Mouse (Mus musculus): ENCODE data around the gene Otof. TPM values are rescaled to one million over a fixed set of nuclear protein-coding genes. Genes with fewer than 3 reads are reported as not detected.

The Otof gene
- polyA plus RNA-seq, 1 experiment from 2014 or later: 5.5 TPM

DNA sequence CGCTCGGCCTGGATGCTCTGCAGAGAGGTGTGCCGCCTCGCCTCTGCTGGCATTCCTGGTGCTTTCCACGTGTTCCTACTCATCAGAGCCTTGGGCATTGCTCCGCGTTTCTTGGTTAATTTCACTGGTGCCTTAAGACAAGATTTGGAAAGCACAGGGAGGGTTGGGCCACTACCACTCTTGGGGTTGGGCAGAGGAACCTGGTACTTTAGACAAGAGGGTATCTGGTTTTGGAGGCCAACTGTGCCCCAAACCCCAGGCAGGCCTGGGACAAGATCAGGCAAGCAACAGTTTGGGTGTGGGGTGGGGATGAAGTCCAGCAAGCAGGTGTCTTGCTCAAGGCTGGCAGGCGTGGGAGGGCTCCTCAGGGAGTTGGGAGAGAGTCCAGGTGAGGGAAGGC lies 94.3 kb downstream of the Otof start:
- Histone ChIP-seq H3K4me1 (ENCODE audit: control insufficient read depth, insufficient read depth, low read length) (no peaks in the 10 kb centered on the region), H3K4me3 (ENCODE audit: low read depth, low read length) (no peak overlapping the region), H3K27ac (ENCODE audit: low read length) (no peak overlapping the region), H3K27me3 (ENCODE audit: control insufficient read depth, insufficient read depth, low read depth, low read length) (no peaks in the 10 kb centered on the region), H3K9ac (ENCODE audit: low read depth, low read length) (no peak overlapping the region), H3K36me3 (ENCODE audit: control insufficient read depth, insufficient read depth, low read length) (no peaks in the 10 kb centered on the region; the same call in 1 of the 2 replicates), H3K4me2 (ENCODE audit: low read length) (no peak overlapping the region), H3K9me3 (replicated peaks; ENCODE audit: control insufficient read depth, low read length, poor library complexity, severe bottlenecking) (no peaks in the 10 kb centered on the region)
- WGBS: 71% methylated on average over 8 of the region's 8 CpGs
- no peak for ATAC-seq

DNA sequence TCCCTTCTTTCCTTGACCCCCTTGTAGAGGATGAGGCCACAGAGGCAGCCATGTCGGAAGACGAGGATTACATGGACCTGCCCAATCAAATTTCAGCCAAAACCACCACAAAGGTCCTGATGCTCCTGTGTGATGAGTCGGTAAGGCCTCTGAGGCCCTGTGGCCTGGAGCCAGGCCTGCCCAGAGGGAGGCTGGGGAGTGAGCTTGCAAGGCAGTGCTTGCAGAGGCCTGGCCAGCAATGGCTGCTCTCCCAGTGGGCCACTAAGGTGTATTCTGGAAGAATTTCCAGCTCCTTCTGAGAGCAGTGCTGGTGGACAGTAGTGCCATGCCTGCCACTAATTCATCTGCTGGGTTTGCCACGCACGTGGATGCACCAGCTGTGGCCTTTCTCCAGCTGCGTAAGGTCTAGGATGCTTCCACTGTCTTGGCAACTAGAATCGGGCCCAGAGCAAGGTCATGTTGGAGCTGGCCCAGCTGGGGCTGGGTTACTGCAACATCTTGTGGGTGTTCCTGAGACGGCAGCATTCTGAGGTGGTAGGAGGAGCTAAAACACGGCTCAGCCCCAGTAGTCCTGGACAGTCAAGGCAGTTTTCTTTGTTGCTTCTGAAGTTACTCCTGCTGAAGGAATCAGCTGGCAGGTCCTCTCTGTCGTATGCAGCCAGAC lies 103.2 kb downstream of the Otof start:
- WGBS: 90% methylated on average over 10 of the region's 10 CpGs
- no peaks in the 10 kb centered on the region for H3K4me1 ChIP-seq (ENCODE audit: control insufficient read depth, insufficient read depth, low read length)
- no peak overlapping the region for H3K4me2 ChIP-seq (ENCODE audit: low read length)
- H3K9me3 ChIP-seq (replicated peaks; ENCODE audit: control insufficient read depth, low read length, poor library complexity, severe bottlenecking): no peaks in the 10 kb centered on the region
- H3K27me3 ChIP-seq (ENCODE audit: control insufficient read depth, insufficient read depth, low read depth, low read length): no peaks in the 10 kb centered on the region
- no peak overlapping the region for H3K27ac ChIP-seq (ENCODE audit: low read length)
- H3K9ac ChIP-seq (ENCODE audit: low read depth, low read length): no peak overlapping the region
- H3K36me3 ChIP-seq (ENCODE audit: control insufficient read depth, insufficient read depth, low read length): no peaks in the 10 kb centered on the region; the same call in 1 of the 2 replicates
- no peak for ATAC-seq
- H3K4me3 ChIP-seq (ENCODE audit: low read depth, low read length): no peak overlapping the region

DNA sequence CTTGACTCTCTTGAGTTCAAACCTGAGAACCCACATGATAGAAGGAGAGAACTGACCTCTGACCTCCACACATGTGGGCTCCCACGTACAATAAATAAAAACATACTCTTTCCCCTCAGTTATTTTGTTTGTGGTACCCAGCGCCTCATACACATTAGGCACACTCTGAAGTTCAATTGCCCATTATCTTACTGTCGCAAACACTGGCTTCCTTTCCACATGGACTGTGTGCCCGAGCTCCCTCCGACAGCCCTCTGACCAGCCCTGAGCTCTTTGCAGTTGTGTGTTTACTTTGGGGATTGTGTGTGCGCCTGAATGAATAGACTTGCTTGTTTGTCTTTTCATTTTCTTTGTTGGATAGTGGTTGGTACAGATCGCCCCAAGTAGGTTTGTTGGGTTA lies 105.1 kb downstream of the Otof start:
- no peak for ATAC-seq
- 81% methylated on average over 7 of the region's 7 CpGs for WGBS
- H3K4me3 ChIP-seq (ENCODE audit: low read depth, low read length): no peak overlapping the region
- H3K36me3 ChIP-seq (ENCODE audit: control insufficient read depth, insufficient read depth, low read length): no peaks in the 10 kb centered on the region
- no peak overlapping the region for H3K27ac ChIP-seq (ENCODE audit: low read length)
- H3K9me3 ChIP-seq (replicated peaks; ENCODE audit: control insufficient read depth, low read length, poor library complexity, severe bottlenecking): no peaks in the 10 kb centered on the region
- no peak overlapping the region for H3K9ac ChIP-seq (ENCODE audit: low read depth, low read length)
- H3K4me2 ChIP-seq (ENCODE audit: low read length): no peak overlapping the region
- no peaks in the 10 kb centered on the region for H3K27me3 ChIP-seq (ENCODE audit: control insufficient read depth, insufficient read depth, low read depth, low read length)
- H3K4me1 ChIP-seq (ENCODE audit: control insufficient read depth, insufficient read depth, low read length): no peaks in the 10 kb centered on the region

DNA sequence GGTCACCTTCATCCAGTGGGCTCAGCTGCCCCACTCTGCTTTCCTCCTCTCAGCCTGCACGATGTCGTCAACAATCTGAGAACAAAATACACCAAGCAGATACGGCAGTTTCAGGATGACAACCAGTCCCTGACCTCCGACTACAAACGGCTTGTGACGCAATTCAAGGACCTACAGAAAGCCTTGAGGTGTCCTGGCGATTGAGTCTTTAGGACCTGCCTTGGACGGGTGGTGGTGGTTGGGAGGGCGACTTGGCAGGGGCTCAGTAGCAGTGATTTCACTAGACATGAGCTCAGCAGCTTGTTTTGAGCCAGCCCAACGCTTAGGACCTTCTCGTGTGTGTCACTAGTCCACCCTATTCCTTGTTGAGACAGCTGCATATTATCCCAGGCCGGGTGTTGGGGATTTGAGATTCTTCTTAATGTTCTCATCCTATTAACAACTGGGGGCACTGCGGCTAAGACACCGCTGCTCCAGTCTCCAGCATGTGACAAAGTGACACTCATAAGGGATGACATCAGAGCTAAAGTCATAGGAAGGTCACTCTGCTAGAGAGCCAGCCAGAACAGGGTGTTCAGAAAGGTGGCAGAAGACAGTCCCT lies 106.1 kb downstream of the Otof start:
- no peaks in the 10 kb centered on the region for H3K4me1 ChIP-seq (ENCODE audit: control insufficient read depth, insufficient read depth, low read length)
- no peak overlapping the region for H3K4me3 ChIP-seq (ENCODE audit: low read depth, low read length)
- WGBS: 84% methylated on average over 14 of the region's 14 CpGs
- H3K9me3 ChIP-seq (replicated peaks; ENCODE audit: control insufficient read depth, low read length, poor library complexity, severe bottlenecking): no peaks in the 10 kb centered on the region
- H3K36me3 ChIP-seq (ENCODE audit: control insufficient read depth, insufficient read depth, low read length): no peaks in the 10 kb centered on the region
- no peak overlapping the region for H3K27ac ChIP-seq (ENCODE audit: low read length)
- H3K27me3 ChIP-seq (ENCODE audit: control insufficient read depth, insufficient read depth, low read depth, low read length): no peaks in the 10 kb centered on the region
- no peak for ATAC-seq
- H3K4me2 ChIP-seq (ENCODE audit: low read length): no peak overlapping the region
- no peak overlapping the region for H3K9ac ChIP-seq (ENCODE audit: low read depth, low read length)

DNA sequence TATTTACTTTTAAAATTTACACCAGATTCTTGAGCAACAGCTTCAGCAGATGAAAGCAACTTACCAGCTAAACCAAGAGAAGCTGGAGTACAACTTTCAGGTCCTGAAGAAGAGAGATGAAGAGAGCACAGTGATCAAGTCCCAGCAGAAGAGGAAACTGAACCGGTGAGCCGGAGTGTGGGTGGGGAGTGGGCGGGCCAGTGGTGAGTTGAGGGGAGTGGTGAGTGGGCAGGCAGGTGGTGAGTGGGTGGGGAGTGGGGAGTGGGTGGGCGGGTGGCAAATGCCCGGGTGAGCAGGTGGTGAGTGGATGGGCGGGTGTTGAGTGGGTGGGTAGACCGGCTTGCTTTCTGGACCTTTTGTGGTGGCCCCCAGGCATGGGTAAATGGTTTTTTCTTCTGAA lies 106.6 kb downstream of the Otof start:
- Histone ChIP-seq H3K27ac (ENCODE audit: low read length) (no peak overlapping the region), H3K9me3 (replicated peaks; ENCODE audit: control insufficient read depth, low read length, poor library complexity, severe bottlenecking) (no peaks in the 10 kb centered on the region), H3K4me1 (ENCODE audit: control insufficient read depth, insufficient read depth, low read length) (no peaks in the 10 kb centered on the region), H3K4me3 (ENCODE audit: low read depth, low read length) (no peak overlapping the region), H3K9ac (ENCODE audit: low read depth, low read length) (no peak overlapping the region), H3K27me3 (ENCODE audit: control insufficient read depth, insufficient read depth, low read depth, low read length) (no peaks in the 10 kb centered on the region), H3K36me3 (ENCODE audit: control insufficient read depth, insufficient read depth, low read length) (no peaks in the 10 kb centered on the region), H3K4me2 (ENCODE audit: low read length) (no peak overlapping the region)
- no peak for ATAC-seq
- 86% methylated on average over 7 of the region's 7 CpGs for WGBS

DNA sequence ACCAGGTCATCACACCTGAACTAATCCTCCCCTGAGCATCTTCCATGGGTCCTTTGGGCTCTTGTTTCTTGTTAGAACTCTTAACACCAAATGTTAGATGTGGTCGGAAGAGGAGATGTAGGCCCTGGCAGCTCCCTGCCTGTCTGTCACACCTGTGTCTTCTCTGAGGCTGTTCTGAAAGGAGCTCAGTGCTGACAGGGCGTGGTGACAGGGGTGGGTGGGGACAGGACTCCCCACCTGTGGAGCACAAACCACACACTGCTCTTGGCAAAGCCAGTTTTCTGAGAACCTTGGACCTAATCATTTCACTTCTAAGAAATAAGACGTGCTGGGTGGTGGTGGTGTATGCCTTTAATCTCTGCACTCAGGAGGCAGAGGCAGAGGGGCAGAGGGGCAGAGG lies 108.1 kb downstream of the Otof start:
- Histone ChIP-seq H3K4me3 (ENCODE audit: low read depth, low read length) (no peak overlapping the region), H3K9me3 (replicated peaks; ENCODE audit: control insufficient read depth, low read length, poor library complexity, severe bottlenecking) (no peaks in the 10 kb centered on the region), H3K4me2 (ENCODE audit: low read length) (no peak overlapping the region), H3K27me3 (ENCODE audit: control insufficient read depth, insufficient read depth, low read depth, low read length) (no peaks in the 10 kb centered on the region), H3K9ac (ENCODE audit: low read depth, low read length) (no peak overlapping the region), H3K27ac (ENCODE audit: low read length) (no peak overlapping the region), H3K36me3 (ENCODE audit: control insufficient read depth, insufficient read depth, low read length) (no peaks in the 10 kb centered on the region), H3K4me1 (ENCODE audit: control insufficient read depth, insufficient read depth, low read length) (no peaks in the 10 kb centered on the region)
- WGBS: 72% methylated on average over 3 of the region's 3 CpGs
- no peak for ATAC-seq

DNA sequence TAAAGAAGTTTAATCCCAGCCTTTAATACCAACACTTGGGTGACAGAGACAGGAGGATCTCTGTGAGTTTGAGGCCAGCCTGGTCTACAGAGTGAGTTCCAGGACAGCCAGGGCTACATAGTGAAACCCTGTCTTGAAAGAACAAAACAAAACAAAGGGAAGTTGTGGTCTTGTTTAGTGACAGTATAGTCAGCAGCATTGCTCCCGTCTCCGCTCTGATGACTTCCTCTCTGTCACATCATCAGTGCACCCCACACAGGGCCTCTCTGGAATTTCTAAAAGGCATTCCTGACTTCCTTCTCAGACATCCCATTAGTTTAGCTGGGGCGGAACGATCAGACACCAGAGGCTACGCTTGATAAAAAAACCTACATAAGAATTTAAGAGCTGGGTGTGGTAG lies 117.8 kb downstream of the Otof start:
- peaks cover 5% of the 10 kb centered on the region for H3K4me1 ChIP-seq (ENCODE audit: control insufficient read depth, insufficient read depth, low read length)
- H3K9me3 ChIP-seq (replicated peaks; ENCODE audit: control insufficient read depth, low read length, poor library complexity, severe bottlenecking): no peaks in the 10 kb centered on the region
- H3K27me3 ChIP-seq (ENCODE audit: control insufficient read depth, insufficient read depth, low read depth, low read length): peaks cover 3% of the 10 kb centered on the region; the same call in 1 of the 2 replicates
- no peak overlapping the region for H3K4me3 ChIP-seq (ENCODE audit: low read depth, low read length)
- no peak overlapping the region for H3K4me2 ChIP-seq (ENCODE audit: low read length)
- H3K9ac ChIP-seq (ENCODE audit: low read depth, low read length): no peak overlapping the region
- WGBS: 82% methylated on average over 5 of the region's 5 CpGs
- no peaks in the 10 kb centered on the region for H3K36me3 ChIP-seq (ENCODE audit: control insufficient read depth, insufficient read depth, low read length)
- ATAC-seq: no peak
- H3K27ac ChIP-seq (ENCODE audit: low read length): no peak overlapping the region

DNA sequence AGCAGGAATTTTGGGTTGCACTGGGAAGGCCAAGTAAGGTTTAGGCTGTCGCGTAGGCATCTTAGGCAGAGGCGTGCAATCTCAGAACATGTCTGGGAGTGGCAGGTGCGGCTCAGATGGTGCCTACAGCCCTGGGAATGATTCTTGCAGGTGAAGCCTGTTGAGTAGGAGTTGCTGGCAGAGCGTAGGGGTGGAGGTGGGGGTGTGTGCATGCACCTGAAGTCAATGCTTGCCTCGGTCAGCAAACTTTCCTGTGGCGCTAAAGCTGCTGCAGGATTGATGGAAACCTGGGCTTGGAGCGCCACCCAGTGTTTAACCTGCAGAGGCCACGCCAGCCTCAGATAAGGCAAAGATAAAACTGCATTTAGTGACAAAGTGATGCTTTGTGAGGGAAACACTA lies 118.6 kb downstream of the Otof start:
- H3K36me3 ChIP-seq (ENCODE audit: control insufficient read depth, insufficient read depth, low read length): no peaks in the 10 kb centered on the region
- H3K9me3 ChIP-seq (replicated peaks; ENCODE audit: control insufficient read depth, low read length, poor library complexity, severe bottlenecking): no peaks in the 10 kb centered on the region
- peak; percentile 68 for ATAC-seq
- 0 out of 2 replicates have a peak overlapping the region, but pooled peaks have one; percentile 8 for H3K9ac ChIP-seq (ENCODE audit: low read depth, low read length)
- peaks cover 3% of the 10 kb centered on the region; the same call in 1 of the 2 replicates for H3K27me3 ChIP-seq (ENCODE audit: control insufficient read depth, insufficient read depth, low read depth, low read length)
- WGBS: 3% methylated on average over 9 of the region's 9 CpGs
- H3K27ac ChIP-seq (ENCODE audit: low read length): no peak overlapping the region
- peak overlapping the region; percentile 42 for H3K4me2 ChIP-seq (ENCODE audit: low read length)
- H3K4me3 ChIP-seq (ENCODE audit: low read depth, low read length): peak overlapping the region; percentile 5
- peaks cover 5% of the 10 kb centered on the region for H3K4me1 ChIP-seq (ENCODE audit: control insufficient read depth, insufficient read depth, low read length)

DNA sequence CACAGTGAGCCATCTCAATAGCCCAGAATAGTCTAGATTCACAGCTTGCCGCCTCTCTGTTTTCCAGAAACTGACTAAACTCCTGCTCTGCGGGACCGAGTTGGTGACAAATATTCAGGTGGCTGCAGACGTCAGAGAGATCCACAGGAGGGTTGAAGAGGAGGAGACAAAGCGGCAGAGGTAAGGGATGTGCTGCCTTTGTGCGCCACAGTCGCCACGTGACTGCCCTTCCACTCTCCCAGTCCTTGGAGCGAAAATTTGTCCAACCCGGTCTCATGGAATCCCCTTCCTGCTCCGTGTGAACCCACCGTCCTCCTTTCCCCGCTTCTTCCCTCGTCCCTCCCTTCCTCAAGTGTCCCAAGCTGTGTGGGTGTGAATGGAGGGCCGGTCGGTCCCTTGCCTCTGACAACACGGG lies 119.1 kb downstream of the Otof start:
- H3K4me3 ChIP-seq (ENCODE audit: low read depth, low read length): peak overlapping the region; percentile 5
- 9% methylated on average over 17 of the region's 17 CpGs for WGBS
- peaks cover 3% of the 10 kb centered on the region; the same call in 1 of the 2 replicates for H3K27me3 ChIP-seq (ENCODE audit: control insufficient read depth, insufficient read depth, low read depth, low read length)
- no peak overlapping the region for H3K27ac ChIP-seq (ENCODE audit: low read length)
- peak overlapping the region; percentile 42 for H3K4me2 ChIP-seq (ENCODE audit: low read length)
- H3K9ac ChIP-seq (ENCODE audit: low read depth, low read length): 0 out of 2 replicates have a peak overlapping the region, but pooled peaks have one; percentile 8
- H3K36me3 ChIP-seq (ENCODE audit: control insufficient read depth, insufficient read depth, low read length): no peaks in the 10 kb centered on the region
- H3K4me1 ChIP-seq (ENCODE audit: control insufficient read depth, insufficient read depth, low read length): peaks cover 5% of the 10 kb centered on the region
- no peak for ATAC-seq
- no peaks in the 10 kb centered on the region for H3K9me3 ChIP-seq (replicated peaks; ENCODE audit: control insufficient read depth, low read length, poor library complexity, severe bottlenecking)
